Mouse (Mus musculus) bone marrow, adult 2 months (tissue): ENCODE measurements around the gene Eif2b2. TPM values are rescaled to one million over a fixed set of nuclear protein-coding genes. Genes with fewer than 3 reads are reported as not detected.
A peak's percentile ranks its signal among the peaks of the same experiment; 100 is the strongest.

Experiments used
- H3K27ac ChIP-seq: fragments of 200-500 bp; 2 replicates; pipeline ENCODE4 v1.5.1; 2012; ENCODE audit warnings: low read depth, mild to moderate bottlenecking, control low read depth, inconsistent platforms, low read length; ENCODE audit not compliant: control insufficient read depth, poor library complexity, insufficient read depth
- H3K4me1 ChIP-seq: fragments of 200-500 bp; 2 replicates; pipeline ENCODE4 v1.6.1; 2011; ENCODE audit warnings: low read length; ENCODE audit not compliant: control insufficient read depth, insufficient read depth
- H3K4me3 ChIP-seq: fragments of 200-500 bp; replicated peaks from 2 replicates; pipeline ENCODE3; 2011; ENCODE audit warnings: mild to moderate bottlenecking, low read depth, low read length, control low read depth; ENCODE audit not compliant: control insufficient read depth
- CTCF ChIP-seq: fragments of 200-500 bp; IDR thresholded peaks from 2 replicates; pipeline ENCODE4 v1.5.1; 2011; ENCODE audit warnings: low read length, control low read depth; ENCODE audit not compliant: control insufficient read depth, insufficient read depth
- POLR2A ChIP-seq: fragments of 200-500 bp; IDR thresholded peaks from 2 replicates; pipeline ENCODE4 v1.6.1; 2011; ENCODE audit warnings: low read depth, mild to moderate bottlenecking, control low read depth, low read length, borderline replicate concordance; ENCODE audit not compliant: control insufficient read depth
- whole genome bisulfite sequencing: fragments of 180-500 bp; shearing (Covaris S2); methylation state at CpG from one replicate; pipeline ENCODE4 v1.1.7; 2018; 5-methylcytosine and 5-hydroxymethylcytosine counted together
- polyA plus RNA-seq: library from polyadenylated mRNA; stranded (reverse); fragments of >200 nt; gene quantifications from 2 replicates; pipeline ENCODE4 v1.2.4, GENCODE M21; 2011; ENCODE audit warnings: low replicate concordance; ENCODE audit not compliant: missing spikeins, insufficient read depth, insufficient read length

The Eif2b2 gene
- 17.0 and 32.9 TPM in 2 replicates for polyA plus RNA-seq

- TF ChIP-seq POLR2A (peak; percentile 40; the same call in 1 of the 2 replicates), CTCF (no peak)
- peak within 1 kb of the TSS; percentile 82 for H3K4me3 ChIP-seq
- H3K27ac ChIP-seq, result peak within 1 kb of the TSS; percentile 39
- H3K4me1 ChIP-seq, result peaks cover 1% of the 10 kb centered on the region; the same call in 1 of the 2 replicates
- WGBS, result under 1% methylated on average over 54 of the region's 54 CpGs
Measured at GRCm38 (mm10) chr12:85219236-85219904, at the start of gene Eif2b2. TSS of gene Eif2b2 (plus strand) at chr12:85219481.

GRCm38 (mm10) chr12:85169877-85170276 lies 49.4 kb upstream of the Eif2b2 start:
- no peak for TF ChIP-seq CTCF
- TF ChIP-seq POLR2A, result no peak
- 84% methylated on average over 3 of the region's 3 CpGs for WGBS
- no peak overlapping the region for H3K27ac ChIP-seq

GRCm38 (mm10) chr12:85170284-85170947 lies 48.9 kb upstream of the Eif2b2 start:
- 86% methylated on average over 11 of the region's 11 CpGs for WGBS
- no peak for TF ChIP-seq POLR2A
- TF ChIP-seq CTCF, result no peak
- Histone ChIP-seq H3K4me3 (no peak overlapping the region), H3K4me1 (no peaks in the 10 kb centered on the region), H3K27ac (no peak overlapping the region)

More at GRCm38 (mm10) chr12:85169877-85170276, 49.4 kb upstream of the Eif2b2 start:
- Histone ChIP-seq H3K4me1 (no peaks in the 10 kb centered on the region), H3K4me3 (no peak overlapping the region)

- Histone ChIP-seq H3K27ac (no peak overlapping the region), H3K4me1 (no peaks in the 10 kb centered on the region), H3K4me3 (no peak overlapping the region)
- no peak for TF ChIP-seq CTCF
- no peak for TF ChIP-seq POLR2A
- WGBS, result 70% methylated on average over 3 of the region's 3 CpGs
Measured at GRCm38 (mm10) chr12:85170948-85171307, 48.4 kb upstream of the Eif2b2 start.

- Histone ChIP-seq H3K27ac (no peak overlapping the region), H3K4me1 (peaks cover 2% of the 10 kb centered on the region; the same call in 1 of the 2 replicates), H3K4me3 (no peak overlapping the region)
- WGBS, result 84% methylated on average over 7 of the region's 7 CpGs
- no peak for TF ChIP-seq POLR2A
- TF ChIP-seq CTCF, result no peak
Measured at GRCm38 (mm10) chr12:85174016-85174415, 45.3 kb upstream of the Eif2b2 start.

- TF ChIP-seq POLR2A, result no peak
- no peak for TF ChIP-seq CTCF
- WGBS, result 84% methylated on average over 16 of the region's 16 CpGs
- H3K4me3 ChIP-seq, result no peak overlapping the region
- H3K27ac ChIP-seq, result no peak overlapping the region
- H3K4me1 ChIP-seq, result peaks cover 2% of the 10 kb centered on the region; the same call in 1 of the 2 replicates
Measured at GRCm38 (mm10) chr12:85175087-85175675, 44.1 kb upstream of the Eif2b2 start.

- no peak for TF ChIP-seq POLR2A
- no peak for TF ChIP-seq CTCF
- H3K4me3 ChIP-seq, result no peak overlapping the region
- whole genome bisulfite sequencing, result 74% methylated on average over 11 of the region's 11 CpGs
Measured at GRCm38 (mm10) chr12:85175926-85176845, 43.1 kb upstream of the Eif2b2 start.

More at GRCm38 (mm10) chr12:85175926-85176845, 43.1 kb upstream of the Eif2b2 start:
- H3K27ac ChIP-seq, result no peak overlapping the region
- H3K4me1 ChIP-seq, result peaks cover 2% of the 10 kb centered on the region; the same call in 1 of the 2 replicates
